Mouse (Mus musculus) heart, embryonic 10.5 days (tissue): ENCODE data around the gene Gm4779. TPM values are rescaled to one million over a fixed set of nuclear protein-coding genes. Genes with fewer than 3 reads are reported as not detected.

ENCODE experiments used
- DNase-seq: peaks from one replicate; pipeline ENCODE4 v3.0.0-alpha.2; 2017; ENCODE audit warnings: low spot score
- H3K27ac ChIP-seq: fragments of 300-500 bp; sonication (generic); 2 replicates; pipeline ENCODE4 v1.5.1; 2016; ENCODE audit warnings: mild to moderate bottlenecking
- H3K27me3 ChIP-seq: fragments of 300-500 bp; sonication (generic); 2 replicates; pipeline ENCODE4 v1.6.1; 2016; ENCODE audit warnings: mild to moderate bottlenecking; ENCODE audit not compliant: poor library complexity, insufficient read depth, severe bottlenecking
- H3K36me3 ChIP-seq: fragments of 300-500 bp; sonication (generic); 2 replicates; pipeline ENCODE4 v1.6.1; 2016; ENCODE audit warnings: mild to moderate bottlenecking, moderate library complexity
- H3K4me1 ChIP-seq: fragments of 300-500 bp; sonication (generic); 2 replicates; pipeline ENCODE4 v1.6.1; 2016; ENCODE audit warnings: mild to moderate bottlenecking
- H3K4me3 ChIP-seq: fragments of 300-500 bp; sonication (generic); 2 replicates; pipeline ENCODE4 v1.5.1; 2016; ENCODE audit warnings: mild to moderate bottlenecking, moderate library complexity
- H3K9me3 ChIP-seq: fragments of 300-500 bp; sonication (generic); 2 replicates; pipeline ENCODE4 v1.6.1; 2016; ENCODE audit warnings: mild to moderate bottlenecking, moderate library complexity
- WGBS: fragments of 180-500 bp; shearing (Covaris S2); methylation state at CpG from one replicate; pipeline ENCODE4 v1.1.7; 2016; 5-methylcytosine and 5-hydroxymethylcytosine counted together
- polyA plus RNA-seq: library from polyadenylated mRNA; unstranded; fragments of >200 nt; fragmentation: Nextera tagmentation; extraction: Ambion mirVana; gene quantifications from 2 replicates; pipeline ENCODE4 v1.2.1, GENCODE M21; 2016

The Gm4779 gene
- polyA plus RNA-seq, 1 experiment from 2014 or later = 0.19 TPM

DNA sequence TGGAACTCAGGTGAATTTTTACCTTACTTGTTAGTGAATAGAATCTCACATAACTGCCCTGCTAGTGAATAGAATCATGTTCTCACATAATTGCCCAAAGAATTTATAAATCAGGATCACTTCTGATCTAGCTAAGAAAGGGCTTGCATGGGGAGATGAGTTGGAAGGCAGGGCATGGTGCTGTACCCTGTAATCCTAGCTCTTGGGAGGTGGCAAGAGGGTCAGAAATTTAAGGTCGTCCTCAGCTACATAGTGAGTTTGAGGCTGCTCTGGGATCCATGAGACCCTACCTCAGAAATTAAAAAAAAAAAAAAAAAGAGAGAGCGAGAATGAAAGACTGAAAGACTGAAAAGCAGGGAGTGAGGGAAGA lies 53.2 kb downstream of the Gm4779 start:
- Histone ChIP-seq H3K4me3 (no peak overlapping the region), H3K27me3 (peaks cover 35% of the 10 kb centered on the region; the same call in 1 of the 2 replicates), H3K27ac (no peak overlapping the region), H3K9me3 (no peaks in the 10 kb centered on the region), H3K36me3 (no peaks in the 10 kb centered on the region), H3K4me1 (no peaks in the 10 kb centered on the region)
- DNase-seq = no peak
- 81% methylated on average over 2 of the region's 2 CpGs for WGBS

DNA sequence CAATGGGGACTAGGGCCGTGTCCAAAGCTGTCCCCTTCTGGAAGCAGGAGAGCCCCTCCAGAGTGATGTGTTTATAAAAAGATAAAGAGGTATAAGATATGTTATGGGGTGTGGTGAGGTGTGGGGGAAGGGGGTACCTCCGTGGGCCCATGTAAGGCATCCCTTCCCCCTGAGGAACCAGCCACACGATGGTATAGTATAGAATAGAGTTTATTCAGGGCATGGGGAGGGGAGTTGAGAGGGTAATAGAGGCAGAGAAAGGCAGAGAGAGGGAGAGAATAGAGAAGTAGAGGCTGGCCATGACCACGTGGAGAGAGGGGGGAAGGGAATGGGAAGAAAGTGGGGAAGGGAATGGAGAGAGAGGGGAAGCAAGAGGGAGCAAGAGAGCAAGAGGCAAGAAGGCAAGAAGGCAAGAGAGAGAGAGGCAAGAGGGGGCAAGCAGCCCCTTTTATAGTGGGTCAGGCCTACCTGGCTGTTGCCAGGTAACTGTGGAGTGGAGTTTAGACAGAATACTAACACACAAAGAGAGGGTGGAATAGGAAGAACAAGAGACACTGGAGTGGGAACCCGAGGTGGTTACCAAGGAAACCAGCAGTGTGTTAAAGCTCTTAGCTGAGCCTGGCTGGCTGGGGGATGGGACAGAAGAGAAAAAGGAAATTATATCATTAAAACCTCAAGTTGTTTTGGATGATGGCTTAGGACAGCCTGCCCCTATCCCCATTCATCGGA lies 53.7 kb downstream of the Gm4779 start:
- Histone ChIP-seq H3K27ac (no peak overlapping the region), H3K9me3 (no peaks in the 10 kb centered on the region), H3K4me1 (no peaks in the 10 kb centered on the region), H3K36me3 (no peaks in the 10 kb centered on the region), H3K4me3 (no peak overlapping the region), H3K27me3 (peaks cover 40% of the 10 kb centered on the region; the same call in 1 of the 2 replicates)
- no peak for DNase-seq
- 55% methylated on average over 6 of the region's 6 CpGs for WGBS

Other genes starting within 250 kb of the Gm4779 start
- gene Ogt, start 154.4 kb downstream of the Gm4779 start, polyA plus RNA-seq = 98.4 and 117 TPM in 2 replicates
- gene Cxcr3, start 60.2 kb downstream of the Gm4779 start, polyA plus RNA-seq = not detected in 2 replicates
- gene 8030474K03Rik, start 233 bp upstream of the Gm4779 start, polyA plus RNA-seq = 0.21 and 0.32 TPM in 2 replicates
- 30.5 and 33.7 TPM in 2 replicates for gene Nhsl2, start 55.0 kb upstream of the Gm4779 start, polyA plus RNA-seq